In the genomic region with DNA sequence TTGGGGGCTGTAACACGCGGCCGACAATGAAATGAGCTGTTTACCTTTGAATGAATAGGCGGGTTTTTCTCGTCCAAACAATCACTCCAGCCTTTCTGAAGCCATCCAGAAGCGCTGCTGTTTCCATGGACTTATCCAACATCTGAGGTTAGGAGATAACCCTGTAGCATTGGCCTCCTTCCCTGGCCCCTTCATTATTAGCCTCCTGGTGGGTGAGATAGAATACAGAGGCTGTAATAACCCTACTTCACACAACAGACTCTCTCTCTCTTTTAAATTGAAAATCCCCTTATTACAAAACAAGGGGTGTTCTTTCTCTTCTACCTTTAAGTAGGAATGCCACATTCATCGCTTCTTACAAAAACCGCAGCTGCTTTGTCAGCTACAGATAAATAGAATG, we compare ENCODE assay signal across 16 mouse cellular contexts.
DNase-seq lines count a peak whose midpoint lies in the region; ATAC-seq lines count a peak whose summit lies in the region.
"Had no signal": no experiment of that assay in that cellular context is flagged by ENCODE, and none has a peak within 500 bp of the region (broad histone marks: within the 10 kb centered on the region; RNA-seq: fewer than 3 reads in every experiment).

No protein-coding gene starts in this region.

- H3K4me1 ChIP-seq in forebrain, embryonic 13.5 days, result peaks cover 46% of the 10 kb centered on the region
- peaks cover 72% of the 10 kb centered on the region for H3K4me1 ChIP-seq in hindbrain, embryonic 10.5 days (replicated peaks)
- H3K4me1 ChIP-seq in midbrain, embryonic 10.5 days, result peaks cover 77% of the 10 kb centered on the region
- H3K4me1 ChIP-seq in neural tube, embryonic 13.5 days (replicated peaks), result peaks cover 53% of the 10 kb centered on the region
- peaks cover 22% of the 10 kb centered on the region for H3K4me1 ChIP-seq in limb, embryonic 10.5 days
- H3K4me1 ChIP-seq: liver, embryonic 12.5 days had no signal

- H3K9me3 ChIP-seq in forebrain, embryonic 13.5 days (replicated peaks), result no peaks in the 10 kb centered on the region
- no peaks in the 10 kb centered on the region for H3K9me3 ChIP-seq in hindbrain, embryonic 10.5 days
- no peaks in the 10 kb centered on the region for H3K9me3 ChIP-seq in midbrain, embryonic 10.5 days (replicated peaks)
- no peaks in the 10 kb centered on the region for H3K9me3 ChIP-seq in neural tube, embryonic 13.5 days
- no peaks in the 10 kb centered on the region for H3K9me3 ChIP-seq in limb, embryonic 10.5 days (replicated peaks)
- H3K9me3 ChIP-seq: embryonic facial prominence, embryonic 10.5 days; heart, embryonic 12.5 days; kidney, embryonic 15.5 days had no signal

- no peaks in the 10 kb centered on the region for H3K27me3 ChIP-seq in forebrain, embryonic 13.5 days
- no peaks in the 10 kb centered on the region for H3K27me3 ChIP-seq in hindbrain, embryonic 10.5 days (ENCODE audit: insufficient read depth, poor library complexity, severe bottlenecking)
- peaks cover 36% of the 10 kb centered on the region for H3K27me3 ChIP-seq in midbrain, embryonic 10.5 days (ENCODE audit: low read depth, poor library complexity, severe bottlenecking)
- no peaks in the 10 kb centered on the region for H3K27me3 ChIP-seq in neural tube, embryonic 13.5 days
- no peaks in the 10 kb centered on the region for H3K27me3 ChIP-seq in limb, embryonic 10.5 days (ENCODE audit: low read depth, poor library complexity, severe bottlenecking)
- H3K27me3 ChIP-seq: heart, embryonic 12.5 days; liver, embryonic 12.5 days had no signal

- H3K36me3 ChIP-seq in forebrain, embryonic 13.5 days (ENCODE audit: poor library complexity, severe bottlenecking), result no peaks in the 10 kb centered on the region
- H3K36me3 ChIP-seq in hindbrain, embryonic 10.5 days, result peaks cover 6% of the 10 kb centered on the region; the same call in 1 of the 2 replicates
- H3K36me3 ChIP-seq in midbrain, embryonic 10.5 days, result peaks cover 34% of the 10 kb centered on the region
- peaks cover 36% of the 10 kb centered on the region for H3K36me3 ChIP-seq in neural tube, embryonic 13.5 days
- H3K36me3 ChIP-seq in limb, embryonic 10.5 days, result no peaks in the 10 kb centered on the region
- H3K36me3 ChIP-seq: embryonic facial prominence, embryonic 10.5 days; heart, embryonic 12.5 days; kidney, embryonic 15.5 days; liver, embryonic 12.5 days had no signal

- WGBS in forebrain, embryonic 13.5 days, result 4% methylated on average over 8 of the region's 8 CpGs
- 58% methylated on average over 8 of the region's 8 CpGs for WGBS in hindbrain, embryonic 10.5 days
- 24% methylated on average over 8 of the region's 8 CpGs for WGBS in midbrain, embryonic 10.5 days
- 48% methylated on average over 8 of the region's 8 CpGs for WGBS in neural tube, embryonic 13.5 days
- WGBS in limb, embryonic 10.5 days, result 78% methylated on average over 8 of the region's 8 CpGs

- ATAC-seq in forebrain, embryonic 13.5 days, result 0 out of 2 replicates have a peak, but pooled peaks have one; percentile 40
- no peak for ATAC-seq in neural tube, embryonic 13.5 days (ENCODE audit: low read depth)
- no peak for ATAC-seq in erythroid progenitor cell, adult 5-6 weeks (replicated peaks; ENCODE audit: low FRiP score, poor library complexity, severe bottlenecking)
- ATAC-seq: intestine, embryonic 16.5 days; liver, embryonic 12.5 days had no signal

- no peak overlapping the region for H3K4me2 ChIP-seq in forebrain, embryonic 13.5 days
- no peak overlapping the region for H3K4me2 ChIP-seq in neural tube, embryonic 13.5 days
- H3K4me2 ChIP-seq: heart, embryonic 12.5 days; kidney, embryonic 15.5 days; liver, embryonic 12.5 days; lung, embryonic 14.5 days had no signal

- H3K4me3 ChIP-seq in forebrain, embryonic 13.5 days, result no peak overlapping the region
- H3K4me3 ChIP-seq in hindbrain, embryonic 10.5 days, result no peak overlapping the region
- H3K4me3 ChIP-seq in midbrain, embryonic 10.5 days, result no peak overlapping the region
- no peak overlapping the region for H3K4me3 ChIP-seq in neural tube, embryonic 13.5 days
- no peak overlapping the region for H3K4me3 ChIP-seq in limb, embryonic 10.5 days
- H3K4me3 ChIP-seq: embryonic facial prominence, embryonic 10.5 days; heart, embryonic 12.5 days; kidney, embryonic 15.5 days; liver, embryonic 12.5 days had no signal

- no peak overlapping the region for H3K9ac ChIP-seq in forebrain, embryonic 13.5 days
- 0 out of 2 replicates have a peak overlapping the region, but pooled peaks have one; percentile 1 for H3K9ac ChIP-seq in neural tube, embryonic 13.5 days
- H3K9ac ChIP-seq: heart, embryonic 12.5 days; kidney, embryonic 15.5 days; liver, embryonic 12.5 days; lung, embryonic 14.5 days had no signal

- H3K27ac ChIP-seq in forebrain, embryonic 13.5 days, result peak overlapping the region; percentile 63
- H3K27ac ChIP-seq in hindbrain, embryonic 10.5 days, result peak overlapping the region; percentile 66
- peak overlapping the region; percentile 79 for H3K27ac ChIP-seq in midbrain, embryonic 10.5 days (replicated peaks)
- H3K27ac ChIP-seq in neural tube, embryonic 13.5 days (replicated peaks), result peak overlapping the region; percentile 84
- no peak overlapping the region for H3K27ac ChIP-seq in limb, embryonic 10.5 days
- H3K27ac ChIP-seq: embryonic facial prominence, embryonic 10.5 days; kidney, embryonic 15.5 days; liver, embryonic 12.5 days had no signal

- DNase-seq in hindbrain, embryonic 10.5 days (ENCODE audit: low spot score), result no peak
- no peak for DNase-seq in midbrain, embryonic 10.5 days (ENCODE audit: low spot score)
- DNase-seq in MN1 (ENCODE audit: low spot score), result no peak
- no peak for DNase-seq in limb, embryonic 10.5 days (ENCODE audit: low spot score)
- DNase-seq: cerebellum, postnatal 14 days; lung, embryonic 14.5 days; right cerebral cortex, adult 18-20 months; spleen, adult 18-20 months had no signal
